Mouse (Mus musculus) lung, postnatal 4 days (tissue): Measurements from ENCODE around the gene Tex48.

ENCODE experiments used
- DNase-seq, 2 experiments: peaks; one replicate each; pipeline ENCODE4 v3.0.0; 2021

The Tex48 gene

DNA sequence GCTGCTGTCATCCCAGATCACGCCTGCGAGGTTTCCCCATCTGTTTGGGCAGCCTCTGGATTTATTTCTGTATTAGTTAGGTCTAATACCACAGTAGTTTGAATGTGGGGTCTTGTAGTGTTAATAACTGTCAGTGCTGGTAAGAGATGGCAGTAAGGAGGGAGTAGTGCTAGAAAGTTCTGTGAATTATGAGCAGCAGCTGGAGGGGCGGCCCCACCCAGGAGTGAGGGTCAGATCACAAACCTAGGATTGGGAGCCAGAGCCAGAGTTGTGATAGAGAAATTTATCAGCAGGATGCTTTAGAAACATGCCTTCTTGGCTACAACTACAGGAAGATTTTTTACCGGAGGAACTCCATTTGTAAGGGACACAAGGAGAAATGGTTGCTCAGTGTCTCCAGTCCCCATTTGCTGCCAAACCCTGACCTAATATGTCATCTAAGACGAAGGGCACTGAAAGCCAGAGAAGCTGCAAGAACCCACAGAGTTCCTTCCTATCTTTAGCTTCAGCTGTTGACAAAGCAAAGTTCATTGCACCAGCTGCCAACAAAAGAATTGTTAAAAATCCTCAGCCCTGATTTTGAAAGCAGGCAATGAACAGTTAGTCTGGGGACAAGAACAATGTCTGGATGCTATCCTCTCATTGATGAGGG, 27.6 kb downstream of the Tex48 start:
- DNase-seq, result no peak

DNA sequence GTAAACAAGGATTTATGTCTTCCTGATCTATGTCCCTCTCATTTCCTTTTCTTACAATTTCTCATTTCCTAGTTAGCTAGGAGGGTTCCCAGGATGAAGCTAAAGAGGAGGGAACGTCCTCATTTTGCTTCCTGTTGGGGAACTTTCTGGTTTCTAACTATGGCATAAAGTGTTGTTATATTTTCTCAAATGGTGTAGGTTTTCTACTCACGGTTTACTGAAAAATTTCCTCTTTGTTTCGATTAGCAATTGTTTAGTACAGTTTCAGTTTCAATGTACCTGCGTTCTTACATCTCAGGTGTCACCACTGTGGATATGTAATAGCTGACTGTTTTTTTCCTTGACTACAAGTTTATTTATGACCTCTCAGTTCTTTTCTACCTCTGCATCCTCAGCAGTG, 31.7 kb downstream of the Tex48 start:
- no peak for DNase-seq

DNA sequence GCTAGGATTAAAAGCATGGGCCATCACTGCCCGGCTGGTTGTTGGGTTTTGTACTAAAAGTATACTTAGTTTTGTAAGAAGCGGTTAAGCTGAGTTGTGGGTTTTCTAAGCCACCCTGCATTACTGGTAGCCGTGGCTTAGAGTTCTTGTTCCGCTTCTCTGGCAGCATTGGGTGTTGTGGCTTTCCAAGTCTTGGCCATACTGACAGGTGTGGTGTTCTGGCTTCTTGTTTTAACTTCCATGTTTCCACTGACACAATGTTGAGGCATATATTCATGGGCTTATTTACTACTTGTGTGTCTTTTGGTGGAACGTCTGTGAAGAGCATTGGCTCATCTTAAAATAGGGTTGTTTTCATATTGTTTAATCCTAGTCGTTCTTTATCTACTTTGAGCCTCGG, 32.2 kb downstream of the Tex48 start:
- no peak for DNase-seq

DNA sequence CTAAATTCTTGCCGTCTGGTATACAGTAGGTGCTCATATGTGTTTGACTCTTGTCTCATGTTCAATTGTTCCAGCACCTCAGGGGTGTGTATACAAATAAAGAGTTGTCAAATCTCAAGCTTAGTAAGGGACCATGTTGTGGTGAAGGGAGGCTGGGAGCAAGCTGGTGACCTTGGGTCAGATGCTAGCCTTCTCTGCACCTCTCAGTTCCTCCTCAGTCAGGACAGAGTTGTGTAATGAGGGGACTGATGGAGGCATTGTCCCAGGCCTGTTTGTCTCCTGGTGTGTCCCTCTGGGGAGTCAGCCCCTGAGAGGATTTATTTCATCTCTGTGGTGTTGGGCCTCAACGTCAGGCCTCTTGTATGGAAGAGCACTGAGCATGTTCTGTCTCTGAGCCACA, 36.0 kb downstream of the Tex48 start:
- no peak for DNase-seq

DNA sequence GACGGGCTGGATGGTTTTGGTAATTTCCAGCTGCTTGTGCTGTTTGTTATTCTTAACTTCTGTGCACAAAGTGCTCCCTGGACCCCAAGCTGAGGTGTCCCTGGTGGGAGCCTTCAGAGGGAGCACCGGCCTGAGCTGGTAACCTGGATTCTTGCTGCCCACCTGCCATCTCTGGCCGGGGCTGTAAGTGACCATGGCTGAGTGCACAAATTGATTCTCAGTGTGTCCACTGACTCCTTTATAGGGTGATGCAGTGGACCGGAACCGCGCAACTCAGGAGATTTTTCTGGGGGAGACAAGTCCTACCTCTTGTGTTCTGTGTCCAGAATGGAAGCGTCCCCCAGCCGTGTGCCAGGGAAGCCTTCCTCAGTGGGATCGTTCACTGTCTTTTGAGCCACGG, 37.0 kb downstream of the Tex48 start:
- no peak for DNase-seq

DNA sequence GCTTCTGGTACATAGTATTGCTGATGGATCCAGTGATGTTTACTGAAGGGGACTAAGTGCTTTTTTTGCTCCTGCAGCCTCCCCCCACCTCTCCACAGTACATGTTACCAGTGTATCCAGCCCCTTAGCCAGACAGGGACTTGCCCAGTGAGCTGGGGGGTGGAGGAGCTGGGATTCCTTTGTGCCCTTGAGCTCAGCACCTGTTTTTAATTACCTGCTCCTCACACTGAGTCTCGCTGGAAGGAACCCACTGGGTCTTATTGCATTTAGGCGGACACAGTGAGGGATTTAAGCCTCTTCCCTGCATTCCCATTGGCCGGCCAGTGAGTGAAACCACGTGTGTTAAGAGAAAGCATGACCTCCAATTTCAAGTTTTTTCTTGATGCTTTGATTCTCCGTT, 39.6 kb downstream of the Tex48 start:
- no peak for DNase-seq

DNA sequence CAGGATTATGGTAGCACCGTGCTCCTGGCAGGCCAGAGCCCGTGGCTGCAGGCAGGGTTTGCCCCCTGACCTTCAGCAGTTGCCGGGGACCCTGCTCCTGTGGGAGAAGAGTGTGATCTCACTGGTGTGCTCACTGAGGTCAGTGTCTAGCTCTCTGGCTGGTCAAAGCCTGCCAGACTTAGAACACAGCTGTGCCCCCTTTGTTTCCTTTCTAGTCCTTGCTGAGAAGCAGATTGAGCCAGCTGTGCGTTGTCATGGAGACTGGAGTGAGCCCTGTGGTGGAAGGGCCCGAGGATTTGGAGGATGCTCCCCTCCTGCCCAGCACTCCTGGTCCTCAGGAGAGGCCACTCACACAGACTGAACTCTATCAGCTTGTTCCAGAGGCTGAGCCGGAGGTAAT, 42.1 kb downstream of the Tex48 start:
- DNase-seq, result no peak

DNA sequence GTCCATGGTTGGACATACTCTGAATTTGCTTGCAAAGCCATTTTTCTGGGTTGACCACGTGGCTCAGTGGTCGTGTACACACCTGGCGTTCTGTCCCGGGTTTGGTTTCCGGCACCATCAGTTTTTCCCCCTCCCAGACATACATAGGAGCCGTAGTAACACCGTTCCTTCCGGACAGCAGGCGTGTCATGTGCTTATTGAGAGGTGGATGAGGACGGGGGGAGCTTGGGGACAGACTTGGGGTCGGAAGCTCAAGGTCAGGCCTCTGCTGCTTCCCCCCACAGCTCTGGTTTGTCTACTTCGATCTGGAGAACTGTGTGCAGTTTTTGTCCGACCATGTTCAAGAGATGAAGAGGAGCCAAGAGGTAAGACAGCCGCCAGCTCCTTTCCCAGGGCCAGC, 42.6 kb downstream of the Tex48 start:
- DNase-seq, result no peak

DNA sequence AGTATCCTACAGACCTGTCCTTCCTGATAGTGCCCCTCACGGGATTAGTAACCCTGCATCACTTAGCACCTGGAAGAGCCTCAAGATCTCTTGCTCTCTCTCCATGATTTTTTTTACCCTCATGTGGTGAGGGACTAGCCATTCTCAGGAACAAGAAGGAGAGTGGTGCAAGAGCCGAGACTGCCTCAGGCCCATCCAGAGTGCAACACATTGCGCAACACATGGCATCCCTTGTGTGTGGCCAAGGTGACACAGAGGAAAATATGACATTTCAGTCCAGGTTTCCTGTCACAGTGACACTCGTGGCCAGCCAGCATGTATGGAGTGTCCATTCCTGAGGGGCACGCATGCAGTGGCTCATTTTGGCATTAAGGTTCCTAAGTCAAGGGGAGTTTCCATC, 49.6 kb downstream of the Tex48 start:
- no peak for DNase-seq

DNA sequence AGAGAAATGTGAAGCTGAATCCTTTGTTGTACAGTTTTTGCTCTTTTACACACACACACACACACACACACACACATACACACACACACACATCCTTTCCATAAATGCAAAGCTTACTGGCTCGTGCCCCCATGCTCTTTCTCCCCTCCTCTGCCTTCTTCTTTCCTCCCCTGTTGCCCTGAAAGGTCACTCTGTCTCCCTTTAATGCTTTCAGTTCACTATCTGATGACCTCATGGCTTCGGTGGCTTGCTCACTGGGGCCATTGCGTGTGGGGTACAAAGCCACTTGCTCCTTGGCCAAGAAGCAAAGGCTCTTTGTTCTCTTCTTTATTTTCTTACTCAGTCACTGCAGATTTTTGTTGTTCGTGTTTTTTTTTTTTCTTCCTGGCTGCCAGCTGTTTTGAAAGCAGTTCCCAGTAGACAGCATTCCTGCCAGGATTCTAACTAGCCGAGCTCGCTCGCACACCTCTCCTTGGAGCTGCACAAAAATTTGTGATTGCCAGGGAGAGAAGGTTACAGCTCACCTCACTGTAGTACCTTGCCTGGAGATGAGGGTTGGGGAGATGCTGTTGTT, 51.9 kb downstream of the Tex48 start:
- DNase-seq, result no peak

DNA sequence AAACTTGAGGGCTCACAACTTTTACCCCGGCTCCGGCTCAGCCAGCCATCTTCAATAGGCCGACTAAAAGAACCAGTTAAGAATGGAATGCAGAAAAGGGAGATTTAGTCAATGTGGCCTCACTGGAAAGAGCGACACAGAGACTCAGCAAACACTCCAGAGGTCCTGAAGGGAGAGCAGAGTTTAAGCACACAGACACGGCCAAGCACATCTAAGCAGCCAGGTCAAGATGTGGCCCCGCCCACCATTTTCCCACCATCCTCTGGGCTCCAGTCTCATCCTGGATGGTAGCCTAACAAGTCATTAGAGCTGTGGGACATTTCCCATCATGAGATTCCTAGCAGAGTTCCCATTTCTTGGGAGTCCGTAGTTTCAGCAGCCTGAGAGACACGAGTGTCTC, 52.9 kb downstream of the Tex48 start:
- DNase-seq, result peak in 1 of 2 experiments; percentile 56

DNA sequence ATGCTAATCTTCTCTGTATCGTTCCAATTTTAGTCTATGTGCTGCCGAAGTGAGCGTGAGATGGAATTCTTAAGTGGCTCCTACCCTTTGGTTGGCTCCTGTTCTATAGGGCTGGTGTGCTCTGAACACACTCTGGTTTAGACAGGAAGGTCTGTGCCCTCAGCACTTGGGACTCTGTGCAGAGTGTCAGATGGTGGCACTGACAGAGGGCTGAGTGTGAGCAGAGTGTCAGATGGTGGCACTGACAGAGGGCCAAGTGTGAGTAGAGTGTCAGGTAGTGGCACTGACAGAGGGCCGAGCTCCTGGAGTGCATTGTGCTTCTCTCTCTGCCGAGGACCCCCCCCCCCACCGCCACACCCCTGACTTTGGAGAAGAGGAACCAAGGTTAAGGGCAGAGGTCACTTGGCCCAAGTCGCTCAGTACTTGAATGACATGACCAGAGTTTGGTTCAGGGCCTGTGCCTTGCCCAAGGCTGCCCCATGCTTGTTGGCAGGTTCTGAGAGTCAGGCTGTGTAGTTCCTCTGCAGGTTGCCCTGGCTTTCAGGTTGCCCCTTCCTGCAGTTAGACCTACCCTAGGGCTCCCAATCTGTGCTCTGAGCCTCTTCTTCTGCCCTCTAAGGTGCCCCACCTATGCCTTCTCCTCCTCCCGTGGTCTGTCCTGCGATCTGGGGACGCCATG, 54.4 kb downstream of the Tex48 start:
- no peak for DNase-seq

DNA sequence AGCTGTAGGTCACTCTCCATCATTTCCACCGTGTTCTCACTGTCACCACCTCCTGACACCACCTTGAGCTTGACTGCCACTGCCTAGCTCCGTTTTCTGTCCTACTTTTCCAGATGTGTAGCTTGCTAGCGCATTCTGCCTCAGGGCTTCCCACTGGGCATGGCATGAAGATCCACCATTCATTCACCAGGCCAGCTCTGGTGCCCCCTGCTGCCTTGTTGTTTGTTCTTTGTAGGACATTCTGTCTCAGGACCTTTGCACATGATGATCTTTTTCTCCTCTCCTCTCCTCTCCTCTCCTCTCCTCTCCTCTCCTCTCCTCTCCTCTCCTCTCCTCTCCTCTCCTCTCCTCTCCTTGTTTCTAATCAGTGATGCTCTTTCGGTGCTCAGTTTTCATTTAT, 59.5 kb downstream of the Tex48 start:
- DNase-seq, result no peak

DNA sequence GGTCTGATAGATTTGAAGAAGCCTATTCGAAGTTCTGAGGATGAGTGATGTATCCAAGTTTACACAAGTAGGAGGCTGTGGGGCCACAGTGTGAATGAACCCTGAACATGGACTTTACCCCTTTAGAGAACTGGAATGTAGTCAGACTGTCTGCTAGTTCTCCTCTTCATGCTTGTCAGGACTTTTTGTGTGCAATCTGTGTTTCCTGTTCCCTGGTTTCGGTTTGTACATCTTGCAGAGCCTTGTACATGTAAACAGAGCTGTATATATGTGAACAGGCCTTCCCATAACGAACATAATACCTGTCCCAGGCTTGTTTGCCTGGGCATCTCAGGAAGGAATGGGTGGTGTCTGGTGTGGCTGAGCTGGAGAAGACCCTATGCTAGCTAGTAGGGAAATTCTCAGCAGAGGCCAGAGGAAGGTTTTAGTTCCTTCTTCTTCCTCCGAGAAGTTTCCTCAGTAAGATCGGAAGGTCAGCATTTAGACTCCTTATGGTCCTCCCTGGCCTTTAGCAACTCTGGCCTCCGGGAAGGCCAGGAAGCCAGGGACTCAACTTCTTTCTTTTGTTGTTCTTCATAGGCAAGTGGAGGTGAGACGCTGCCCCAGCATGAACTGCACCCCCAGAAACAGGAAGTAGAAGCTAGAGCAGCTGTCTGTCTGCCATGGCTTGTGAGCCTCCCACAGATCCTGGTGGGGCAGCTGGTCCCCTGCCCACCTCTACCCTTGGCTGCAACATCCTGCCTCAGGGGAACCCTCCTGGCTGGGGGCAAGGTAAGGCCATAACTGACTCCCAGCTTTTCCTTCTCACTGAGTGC, 60.2 kb downstream of the Tex48 start:
- DNase-seq, result peak; percentile 34 to 44

DNA sequence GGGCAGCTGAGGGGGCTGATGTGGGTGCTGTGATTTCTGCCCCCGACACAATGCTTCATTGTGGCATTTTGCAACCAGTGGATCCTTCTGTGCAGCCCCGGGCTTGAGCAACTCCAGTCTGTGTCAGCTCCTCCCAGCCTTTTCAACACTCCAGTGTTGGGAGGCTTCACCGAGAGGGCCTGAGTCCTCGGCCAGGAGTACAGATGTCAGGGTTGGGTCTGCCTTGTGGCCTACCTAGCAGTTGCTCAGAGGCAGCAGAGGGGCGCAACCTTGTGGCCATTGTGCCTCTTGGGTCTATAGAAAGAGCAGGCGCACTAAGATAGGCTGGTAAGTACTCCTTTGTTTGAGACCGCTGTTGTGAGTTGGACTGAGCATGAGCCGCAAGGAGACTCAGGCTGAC, 62.1 kb downstream of the Tex48 start:
- peak; percentile 65 to 76 for DNase-seq

DNA sequence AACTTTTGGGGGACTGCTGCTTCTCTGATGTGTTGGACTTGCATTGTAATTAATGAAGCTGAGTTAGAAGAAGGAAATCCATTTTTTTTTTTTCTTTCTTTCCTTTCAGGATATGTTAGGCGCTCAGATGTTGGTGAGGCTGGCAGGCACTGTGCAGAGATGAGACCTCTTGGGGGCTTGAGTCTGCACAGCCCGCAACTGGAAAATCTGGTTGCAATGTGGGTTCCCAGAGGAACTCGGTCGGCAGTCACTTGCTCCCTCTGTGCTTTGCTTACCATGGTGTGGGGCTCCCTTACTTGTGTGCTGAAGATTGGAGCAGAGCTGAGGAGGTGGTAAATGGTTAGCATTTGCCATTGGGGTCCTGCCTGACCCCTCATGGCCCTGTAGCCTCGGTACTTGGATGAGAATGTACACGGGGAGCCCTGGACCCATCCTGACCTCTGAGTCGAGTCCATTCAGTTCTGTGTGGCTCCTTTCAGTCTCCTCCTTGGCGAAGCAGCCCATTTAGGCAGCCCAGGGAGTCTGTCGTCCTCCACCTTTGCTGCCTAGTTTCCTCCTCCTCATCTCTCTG, 63.0 kb downstream of the Tex48 start:
- no peak for DNase-seq

DNA sequence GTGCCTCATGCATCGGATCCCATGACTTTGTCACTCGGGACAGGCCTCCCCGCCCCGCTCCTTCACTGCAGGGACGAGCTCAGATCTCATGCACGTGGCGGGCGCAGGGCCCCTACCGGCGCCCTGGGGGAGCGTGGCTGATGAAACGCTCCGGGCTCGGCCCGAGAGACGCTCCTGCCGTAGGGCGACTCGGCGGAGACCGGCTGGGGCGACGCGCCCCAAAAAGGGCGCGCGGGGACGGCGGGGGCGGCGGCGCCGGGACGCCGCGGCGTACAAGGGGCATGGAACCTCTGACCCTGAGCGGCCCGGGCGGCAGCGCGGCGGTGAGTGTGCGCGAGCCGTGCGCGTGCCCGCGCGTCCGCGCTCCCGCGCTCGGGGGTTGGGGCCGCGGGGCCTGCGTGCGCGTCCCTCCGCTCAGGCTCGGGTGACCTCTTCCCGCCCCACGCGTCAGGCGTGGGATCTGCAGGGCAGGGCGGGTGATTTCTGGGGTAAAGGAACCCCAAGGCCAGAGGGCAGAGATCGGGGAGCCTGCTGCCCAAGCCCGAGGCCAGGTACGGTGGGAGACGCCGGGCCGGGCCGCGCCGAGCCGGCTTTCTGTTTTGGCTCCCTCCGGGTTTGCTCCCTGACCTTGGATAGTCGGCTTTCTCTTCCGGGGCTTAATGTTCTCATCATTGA, 63.7 kb downstream of the Tex48 start, which contains the start of gene Tmem268:
Gene Tmem268 (plus strand): TSS at position 375 of the 675 bp plus-strand sequence.
- peak; percentile 87 to 88 for DNase-seq

DNA sequence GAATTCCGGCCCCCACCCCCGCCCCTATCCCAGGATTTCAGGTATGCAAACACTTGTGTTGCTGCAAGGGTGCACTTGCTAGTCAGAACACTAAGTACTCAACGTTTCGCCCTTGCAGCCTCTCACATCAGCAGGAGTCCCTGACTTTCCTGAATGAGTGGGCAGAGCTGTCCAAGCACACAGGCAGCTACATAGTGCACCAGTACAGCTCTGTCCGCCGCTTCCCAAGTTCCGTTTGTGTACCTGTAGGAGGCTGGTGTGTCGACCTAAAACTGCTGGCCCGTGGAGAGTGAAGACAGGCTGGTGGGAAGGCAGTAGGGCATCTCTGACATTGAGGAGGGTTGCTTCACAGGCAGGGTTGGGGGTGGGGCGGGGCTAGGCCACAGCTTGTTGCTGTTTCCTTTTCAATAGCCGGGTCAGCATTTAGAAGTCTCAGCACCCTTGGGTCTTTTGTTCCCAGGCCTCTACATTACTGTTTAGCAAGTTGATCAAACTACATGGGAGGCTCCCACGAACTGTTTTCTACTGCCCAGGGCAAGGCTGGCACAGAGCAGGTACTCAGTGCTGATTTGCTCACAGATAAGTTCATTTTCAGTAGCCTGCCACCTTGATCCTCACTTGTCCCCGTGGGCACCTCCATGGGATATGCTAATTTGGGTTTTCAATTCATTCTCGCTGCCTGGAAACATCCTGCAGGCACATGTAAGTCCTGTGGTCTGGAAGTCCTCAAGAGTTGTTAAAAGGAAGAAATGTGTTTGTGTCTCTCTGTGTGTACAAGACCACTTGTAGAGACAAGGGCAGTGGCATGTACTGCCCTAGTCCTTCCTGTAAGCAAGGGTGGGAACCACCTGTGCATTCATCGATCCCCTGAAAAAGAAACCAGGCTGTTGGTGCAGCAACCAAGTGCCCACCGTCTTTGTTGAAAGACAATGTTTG, 64.8 kb downstream of the Tex48 start:
- DNase-seq, result peak; percentile 39 to 42
